Mouse (Mus musculus) thymus, adult 2 months (tissue): ENCODE measurements at regions not wholly inside any gene's neighbourhood (a gene's known extent, or its start where the extent isn't known, plus 50 kb on each side); places are given as distances from the start of the nearest gene placed in this dataset.

ENCODE experiments used
- CTCF ChIP-seq: fragments of 200-500 bp; IDR thresholded peaks from 2 replicates; pipeline ENCODE4 v1.5.1; 2012; ENCODE audit warnings: mild to moderate bottlenecking, control low read depth, low read length, moderate library complexity, borderline replicate concordance; ENCODE audit not compliant: control insufficient read depth, poor library complexity, insufficient read depth; ENCODE audit errors: extremely low read depth
- POLR2A ChIP-seq: fragments of 200-500 bp; IDR thresholded peaks from 2 replicates; pipeline ENCODE4 v1.6.1; 2012; ENCODE audit warnings: mild to moderate bottlenecking, low read length, control low read depth, moderate library complexity; ENCODE audit not compliant: control insufficient read depth, poor library complexity, insufficient read depth; ENCODE audit errors: extremely low read depth

DNA sequence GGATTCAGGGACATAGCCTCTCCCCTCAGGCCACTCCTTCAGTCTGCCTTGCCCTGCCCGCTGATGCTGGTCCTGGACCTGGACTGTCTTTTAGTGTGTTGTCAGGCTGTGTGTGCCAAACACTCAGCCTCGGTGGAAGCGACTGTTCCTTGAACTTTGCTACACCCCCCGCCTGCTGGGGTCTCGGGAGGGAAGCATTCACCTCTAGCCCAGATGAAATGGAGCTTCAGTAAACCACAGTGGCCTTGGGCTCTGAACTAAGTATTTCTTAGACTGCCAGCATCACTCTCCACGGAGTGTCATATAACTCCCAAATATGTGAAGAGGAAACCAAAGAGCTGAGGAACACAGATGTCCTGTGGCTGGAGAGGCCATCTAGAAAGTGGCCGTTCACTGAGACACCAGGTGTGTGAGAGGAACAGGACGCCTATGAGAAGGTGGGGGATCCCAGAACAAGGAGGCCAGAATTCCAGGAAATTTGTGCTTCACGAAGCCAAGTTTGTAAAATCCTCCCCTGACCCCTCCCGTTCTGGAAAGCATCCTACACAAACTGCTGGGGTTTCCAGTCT is 170.2 kb downstream of the Zfp36l1 start:
- TF ChIP-seq CTCF: no peak
- no peak for TF ChIP-seq POLR2A
